Mouse (Mus musculus): Measurements from ENCODE around the gene Spock1. TPM values are rescaled to one million over a fixed set of nuclear protein-coding genes. Genes with fewer than 3 reads are reported as not detected.

Gene Spock1
- polyA plus RNA-seq, 1 experiment, result 0.06 TPM

DNA sequence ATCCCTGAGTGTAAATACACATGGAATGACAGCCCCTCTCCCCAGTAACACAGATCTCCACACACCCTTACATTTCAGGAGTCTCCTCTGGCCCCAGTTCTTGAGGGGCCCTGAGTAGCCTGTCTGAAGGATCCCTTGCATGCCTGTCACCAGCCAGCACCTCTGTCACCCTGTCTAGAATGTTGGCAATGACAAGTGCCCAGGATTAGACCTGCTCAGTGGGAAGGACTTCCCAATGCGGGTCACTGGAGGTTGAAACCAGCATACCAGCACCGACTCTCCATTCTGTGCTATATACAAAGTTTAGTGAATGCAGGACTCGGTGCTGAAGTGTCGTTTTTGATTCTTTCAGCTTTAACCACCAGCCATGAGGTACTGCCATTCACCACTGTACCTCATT is 266.5 kb downstream of the Spock1 start:
- DNase-seq, result no peak
- H3K4me3 ChIP-seq (replicated peaks; ENCODE audit: extremely low read depth, low read depth, low read length), result no peak overlapping the region
- no peaks in the 10 kb centered on the region for H3K4me1 ChIP-seq (ENCODE audit: control insufficient read depth, insufficient read depth, low read length)
- TF ChIP-seq POLR2A (IDR thresholded peaks at IDR 0.05; ENCODE audit: borderline replicate concordance, extremely low read depth, low read depth, low read length) (no peak), CTCF (IDR thresholded peaks at IDR 0.05; ENCODE audit: insufficient read depth, low read length) (no peak)
- 60% methylated on average over 4 of the region's 4 CpGs for WGBS

DNA sequence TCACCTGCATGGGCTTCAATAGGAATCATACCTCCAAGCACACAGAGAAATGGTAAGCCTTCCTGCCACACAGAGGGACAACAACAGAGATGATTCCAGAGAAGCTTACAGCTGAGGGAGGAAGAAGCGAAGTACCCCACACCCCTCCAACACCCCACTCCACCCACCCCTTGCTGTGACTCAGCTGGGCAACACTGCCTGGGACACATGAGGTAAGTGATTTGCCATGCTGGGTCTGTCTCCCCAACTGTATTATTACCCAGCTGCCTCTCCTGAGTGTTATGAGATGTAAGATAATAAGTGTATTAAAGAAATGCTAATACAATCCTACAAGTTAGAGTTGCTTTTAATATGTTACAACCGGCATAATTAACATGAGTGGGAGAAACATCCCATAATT is 267.2 kb downstream of the Spock1 start:
- WGBS, result 80% methylated on average over 2 of the region's 2 CpGs
- no peak for DNase-seq
- Histone ChIP-seq H3K4me3 (replicated peaks; ENCODE audit: extremely low read depth, low read depth, low read length) (no peak overlapping the region), H3K4me1 (ENCODE audit: control insufficient read depth, insufficient read depth, low read length) (no peaks in the 10 kb centered on the region)
- TF ChIP-seq POLR2A (IDR thresholded peaks at IDR 0.05; ENCODE audit: borderline replicate concordance, extremely low read depth, low read depth, low read length), result no peak
- no peak for TF ChIP-seq CTCF (IDR thresholded peaks at IDR 0.05; ENCODE audit: insufficient read depth, low read length)

DNA sequence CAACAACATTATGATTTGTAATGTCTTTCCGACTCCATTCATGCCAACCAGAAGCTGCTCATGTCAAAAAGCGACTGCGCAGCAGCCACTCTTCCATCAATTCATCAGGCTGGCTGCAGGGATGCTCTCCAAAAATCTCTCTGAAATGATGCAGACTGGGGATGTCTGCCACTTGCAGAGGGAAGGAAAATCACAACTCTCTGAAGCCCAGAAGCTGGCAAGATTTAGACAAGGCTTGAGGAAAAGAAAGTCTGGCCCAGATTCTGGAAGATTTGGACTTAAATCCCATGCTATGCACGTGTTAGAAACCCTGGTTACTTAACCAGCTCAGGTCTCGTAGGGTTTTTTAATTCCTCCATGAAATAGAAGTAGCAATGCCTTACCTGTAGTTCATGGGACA is 269.3 kb downstream of the Spock1 start:
- TF ChIP-seq POLR2A (IDR thresholded peaks at IDR 0.05; ENCODE audit: borderline replicate concordance, extremely low read depth, low read depth, low read length) (no peak), CTCF (IDR thresholded peaks at IDR 0.05; ENCODE audit: insufficient read depth, low read length) (no peak)
- no peak for DNase-seq
- Histone ChIP-seq H3K4me1 (ENCODE audit: control insufficient read depth, insufficient read depth, low read length) (no peaks in the 10 kb centered on the region), H3K4me3 (replicated peaks; ENCODE audit: extremely low read depth, low read depth, low read length) (no peak overlapping the region)
- WGBS, result 76% methylated on average over 5 of the region's 5 CpGs

DNA sequence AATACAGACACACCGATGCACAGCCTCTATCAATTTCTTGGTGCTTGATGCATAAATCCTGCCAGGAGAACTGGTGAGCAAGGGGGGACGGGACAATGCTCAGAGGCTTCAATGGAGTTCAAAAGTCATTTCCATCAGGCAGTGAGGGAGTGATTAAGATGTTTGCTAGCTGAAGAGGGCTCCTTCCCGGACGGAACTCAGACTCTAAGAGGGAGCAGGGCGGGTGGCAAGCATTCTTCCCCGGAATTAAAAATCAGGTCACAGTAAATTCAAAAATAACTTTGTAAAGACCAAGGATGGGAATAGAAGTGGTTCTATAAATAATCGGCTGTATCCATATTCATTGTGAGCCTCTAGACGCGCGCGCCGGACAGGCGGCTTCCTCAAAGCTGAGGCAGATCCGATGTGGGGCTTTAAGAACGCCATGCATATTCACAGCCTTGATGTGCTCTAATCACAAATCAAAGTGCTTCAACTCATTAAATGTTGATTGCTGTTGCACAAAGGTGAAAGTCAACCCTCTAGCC is 270.5 kb downstream of the Spock1 start:
- no peak for DNase-seq
- no peak overlapping the region for H3K4me3 ChIP-seq (replicated peaks; ENCODE audit: extremely low read depth, low read depth, low read length)
- TF ChIP-seq POLR2A (IDR thresholded peaks at IDR 0.05; ENCODE audit: borderline replicate concordance, extremely low read depth, low read depth, low read length) (no peak), CTCF (IDR thresholded peaks at IDR 0.05; ENCODE audit: insufficient read depth, low read length) (no peak)
- 81% methylated on average over 15 of the region's 15 CpGs for WGBS
- no peaks in the 10 kb centered on the region for H3K4me1 ChIP-seq (ENCODE audit: control insufficient read depth, insufficient read depth, low read length)

DNA sequence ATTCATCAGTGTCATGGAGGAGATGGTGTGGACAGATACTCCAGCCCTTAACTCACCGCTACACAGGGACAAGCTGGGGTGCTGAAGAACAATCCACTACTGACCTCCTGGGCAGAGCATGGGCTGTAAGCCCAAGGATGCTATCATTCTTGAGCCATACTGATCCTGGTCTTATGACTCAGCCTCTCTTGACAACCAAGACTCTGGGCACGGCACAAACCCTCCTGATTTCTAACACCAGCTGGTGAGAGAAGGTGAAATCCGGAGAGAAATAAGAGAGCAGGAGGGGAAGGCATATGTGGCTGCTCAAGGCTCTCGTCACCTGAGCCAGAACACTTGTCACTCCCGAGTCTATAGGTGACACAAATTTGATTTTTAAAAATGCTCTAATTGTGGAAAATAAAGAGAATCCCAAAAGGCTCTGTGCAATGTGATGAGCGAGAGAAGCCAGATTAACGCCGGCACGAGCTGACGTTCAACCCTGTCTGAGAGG is 271.0 kb downstream of the Spock1 start:
- H3K4me3 ChIP-seq (replicated peaks; ENCODE audit: extremely low read depth, low read depth, low read length), result no peak overlapping the region
- DNase-seq, result no peak
- H3K4me1 ChIP-seq (ENCODE audit: control insufficient read depth, insufficient read depth, low read length), result no peaks in the 10 kb centered on the region
- TF ChIP-seq POLR2A (IDR thresholded peaks at IDR 0.05; ENCODE audit: borderline replicate concordance, extremely low read depth, low read depth, low read length), result no peak
- TF ChIP-seq CTCF (IDR thresholded peaks at IDR 0.05; ENCODE audit: insufficient read depth, low read length), result no peak
- WGBS, result 82% methylated on average over 10 of the region's 10 CpGs

DNA sequence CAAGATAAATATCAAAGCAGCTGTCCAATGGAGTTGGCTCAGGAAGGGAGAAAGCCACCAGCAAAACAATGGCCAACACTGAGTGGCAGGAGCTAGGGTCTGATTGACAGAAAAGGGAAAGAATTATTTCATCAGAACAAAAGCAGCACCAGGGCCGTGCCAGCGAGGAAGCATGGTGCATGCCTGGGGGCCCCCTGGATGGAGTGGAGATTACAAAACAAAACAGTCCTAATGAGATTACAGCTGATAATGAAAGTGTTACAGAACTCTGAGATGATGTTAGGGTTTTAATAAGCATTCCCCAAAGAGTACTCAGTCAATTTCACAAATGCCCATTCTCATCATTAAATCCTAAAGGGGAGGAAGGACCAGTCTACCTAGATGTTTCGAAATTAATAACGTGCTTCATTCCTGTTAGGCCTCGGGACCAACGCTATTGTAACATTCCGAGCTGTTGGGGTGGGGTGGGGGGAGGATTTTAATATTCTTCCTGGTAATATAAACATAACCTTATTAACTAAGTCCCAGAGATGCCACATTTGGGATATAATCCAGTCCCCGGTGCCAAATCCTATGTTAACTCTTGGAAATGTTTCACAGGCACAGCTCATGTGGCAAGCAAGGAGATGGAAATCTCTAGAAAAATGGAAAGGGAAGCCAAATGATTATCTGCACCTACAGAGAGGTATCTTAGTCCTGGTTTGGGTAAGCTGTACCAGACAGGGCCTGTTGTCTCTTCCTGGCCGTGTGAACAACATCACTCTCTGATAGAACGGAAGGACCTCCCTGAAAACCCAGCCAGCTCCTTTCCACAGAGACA is 271.7 kb downstream of the Spock1 start:
- 71% methylated on average over 10 of the region's 10 CpGs for whole genome bisulfite sequencing
- no peak for TF ChIP-seq CTCF (IDR thresholded peaks at IDR 0.05; ENCODE audit: insufficient read depth, low read length)
- TF ChIP-seq POLR2A (IDR thresholded peaks at IDR 0.05; ENCODE audit: borderline replicate concordance, extremely low read depth, low read depth, low read length), result no peak
- no peak for DNase-seq
- Histone ChIP-seq H3K4me1 (ENCODE audit: control insufficient read depth, insufficient read depth, low read length) (no peaks in the 10 kb centered on the region), H3K4me3 (replicated peaks; ENCODE audit: extremely low read depth, low read depth, low read length) (no peak overlapping the region)

DNA sequence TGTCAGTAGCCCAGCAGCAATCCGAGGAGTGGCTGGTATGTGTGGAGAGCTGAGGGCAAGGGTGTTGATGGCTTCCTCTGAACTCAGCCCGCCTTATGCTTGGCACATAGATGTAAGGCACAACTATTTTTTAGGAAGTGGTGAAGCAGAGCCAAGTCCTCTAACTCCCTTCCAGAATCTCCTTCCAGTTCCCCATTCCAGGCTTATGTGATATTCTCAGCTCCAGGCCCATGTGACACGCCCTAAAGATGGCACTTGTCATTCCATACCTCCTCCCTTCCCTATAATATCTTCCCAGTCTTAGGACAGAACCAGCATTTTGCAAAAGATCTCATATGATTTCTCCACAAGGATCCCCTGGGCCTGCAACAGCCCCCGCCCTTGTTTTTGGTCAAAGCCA is 277.6 kb downstream of the Spock1 start:
- WGBS, result 87% methylated on average over 4 of the region's 4 CpGs
- no peak for TF ChIP-seq CTCF (IDR thresholded peaks at IDR 0.05; ENCODE audit: insufficient read depth, low read length)
- no peak for TF ChIP-seq POLR2A (IDR thresholded peaks at IDR 0.05; ENCODE audit: borderline replicate concordance, extremely low read depth, low read depth, low read length)
- no peak for DNase-seq
- no peaks in the 10 kb centered on the region for H3K4me1 ChIP-seq (ENCODE audit: control insufficient read depth, insufficient read depth, low read length)
- H3K4me3 ChIP-seq (replicated peaks; ENCODE audit: extremely low read depth, low read depth, low read length), result no peak overlapping the region

DNA sequence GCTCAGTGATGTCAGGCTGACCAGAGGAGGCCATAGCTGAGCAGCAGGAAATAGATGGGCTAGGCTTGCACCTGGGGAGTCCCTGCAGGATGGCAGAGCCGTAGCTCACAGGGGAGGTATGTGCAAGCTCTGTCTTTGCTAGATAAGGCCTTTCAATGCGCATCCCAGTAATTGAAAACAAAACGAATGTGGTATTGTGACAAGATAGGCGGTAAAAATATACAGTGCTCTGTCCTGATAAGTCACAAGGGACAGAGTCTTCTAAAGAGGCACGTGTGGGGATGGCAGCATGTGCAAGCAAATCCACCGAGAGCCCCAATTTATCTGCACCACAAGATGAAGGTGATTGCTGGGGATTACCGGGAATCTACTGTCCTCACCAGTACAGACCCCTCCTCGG is 279.9 kb downstream of the Spock1 start:
- no peak for DNase-seq
- H3K4me3 ChIP-seq (replicated peaks; ENCODE audit: extremely low read depth, low read depth, low read length), result no peak overlapping the region
- 41% methylated on average over 8 of the region's 8 CpGs for WGBS
- H3K4me1 ChIP-seq (ENCODE audit: control insufficient read depth, insufficient read depth, low read length), result no peaks in the 10 kb centered on the region
- no peak for TF ChIP-seq POLR2A (IDR thresholded peaks at IDR 0.05; ENCODE audit: borderline replicate concordance, extremely low read depth, low read depth, low read length)
- TF ChIP-seq CTCF (IDR thresholded peaks at IDR 0.05; ENCODE audit: insufficient read depth, low read length), result no peak

DNA sequence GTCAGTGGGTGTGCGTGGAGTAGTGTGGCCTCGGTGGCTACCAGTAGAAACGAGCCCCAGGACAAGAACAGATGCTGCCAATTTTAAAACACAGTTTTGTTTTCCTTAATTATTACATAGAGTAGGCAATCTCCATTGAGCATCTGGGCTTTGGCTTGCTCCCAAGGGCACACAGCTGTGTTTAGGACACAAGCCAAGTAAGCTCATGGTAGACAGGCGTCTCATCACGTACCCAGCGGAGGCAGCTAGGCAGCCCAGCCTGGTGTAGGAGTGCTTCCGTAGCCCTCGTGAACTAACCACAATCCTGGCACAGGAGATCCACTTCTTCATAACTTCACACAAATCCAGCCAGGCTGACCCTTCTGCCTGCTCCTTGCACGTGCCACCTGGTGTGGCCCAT is 281.7 kb downstream of the Spock1 start:
- no peaks in the 10 kb centered on the region for H3K4me1 ChIP-seq (ENCODE audit: control insufficient read depth, insufficient read depth, low read length)
- no peak overlapping the region for H3K4me3 ChIP-seq (replicated peaks; ENCODE audit: extremely low read depth, low read depth, low read length)
- DNase-seq, result no peak
- WGBS, result 75% methylated on average over 9 of the region's 9 CpGs
- TF ChIP-seq CTCF (IDR thresholded peaks at IDR 0.05; ENCODE audit: insufficient read depth, low read length) (no peak), POLR2A (IDR thresholded peaks at IDR 0.05; ENCODE audit: borderline replicate concordance, extremely low read depth, low read depth, low read length) (no peak)

Measured in lung, adult 2 months (tissue).